Mouse (Mus musculus) intestine, embryonic 14.5 days (tissue): ENCODE results near the gene Trmt10b. TPM values are rescaled to one million over a fixed set of nuclear protein-coding genes. Genes with fewer than 3 reads are reported as not detected.

Source experiments
- ATAC-seq: fragments of 200-750 bp; cut with Nextera tagmentation; replicated peaks from 2 replicates; pipeline ENCODE4 v1.8.0; 2017; ENCODE audit warnings: low read depth, moderate number of reproducible peaks, moderate TSS enrichment, moderate library complexity; ENCODE audit not compliant: low FRiP score, low TSS enrichment
- DNase-seq: peaks from one replicate; pipeline ENCODE4 v3.0.0-alpha.2; 2018; ENCODE audit warnings: low spot score
- H3K27ac ChIP-seq: fragments of 300-500 bp; sonication (generic); 2 replicates; pipeline ENCODE4 v1.5.1; 2014; ENCODE audit warnings: low read depth, mild to moderate bottlenecking, control low read depth
- H3K27me3 ChIP-seq: fragments of 300-500 bp; sonication (generic); replicated peaks from 2 replicates; pipeline ENCODE4 v1.6.1; 2014; ENCODE audit warnings: low read length, control low read depth; ENCODE audit not compliant: control insufficient read depth, insufficient read depth
- H3K36me3 ChIP-seq: fragments of 300-500 bp; sonication (generic); 2 replicates; pipeline ENCODE4 v1.6.1; 2014; ENCODE audit warnings: low read length, control low read depth; ENCODE audit not compliant: control insufficient read depth, insufficient read depth
- H3K4me1 ChIP-seq: fragments of 300-500 bp; sonication (generic); replicated peaks from 2 replicates; pipeline ENCODE4 v1.6.1; 2014; ENCODE audit warnings: low read length, control low read depth, mixed read lengths; ENCODE audit not compliant: control insufficient read depth, insufficient read depth
- H3K4me2 ChIP-seq: fragments of 300-500 bp; sonication (generic); 2 replicates; pipeline ENCODE4 v1.6.1; 2014; ENCODE audit warnings: low read length
- H3K4me3 ChIP-seq: fragments of 300-500 bp; sonication (generic); 2 replicates; pipeline ENCODE4 v1.5.1; 2014; ENCODE audit warnings: low read depth, low read length, control low read depth, mixed read lengths
- H3K9ac ChIP-seq: fragments of 300-500 bp; sonication (generic); 2 replicates; pipeline ENCODE4 v1.6.1; 2014; ENCODE audit warnings: mild to moderate bottlenecking, low read length
- H3K9me3 ChIP-seq: fragments of 300-500 bp; sonication (generic); 2 replicates; pipeline ENCODE4 v1.6.1; 2016; ENCODE audit warnings: low read length, control low read depth; ENCODE audit not compliant: control insufficient read depth
- WGBS: fragments of 180-500 bp; shearing (Covaris S2); extraction: QIAGEN DNeasy Blood & Tissue Kit; methylation state at CpG from one replicate; pipeline ENCODE4 v1.1.7; 2014; 5-methylcytosine and 5-hydroxymethylcytosine counted together
- polyA plus RNA-seq: library from polyadenylated mRNA; unstranded; fragments of >200 nt; fragmentation: Nextera tagmentation; extraction: Ambion mirVana; gene quantifications from 2 replicates; pipeline ENCODE4 v1.2.1, GENCODE M21; 2014

The Trmt10b gene
- polyA plus RNA-seq, 1 experiment from 2014 or later, result 18.8 TPM

DNA sequence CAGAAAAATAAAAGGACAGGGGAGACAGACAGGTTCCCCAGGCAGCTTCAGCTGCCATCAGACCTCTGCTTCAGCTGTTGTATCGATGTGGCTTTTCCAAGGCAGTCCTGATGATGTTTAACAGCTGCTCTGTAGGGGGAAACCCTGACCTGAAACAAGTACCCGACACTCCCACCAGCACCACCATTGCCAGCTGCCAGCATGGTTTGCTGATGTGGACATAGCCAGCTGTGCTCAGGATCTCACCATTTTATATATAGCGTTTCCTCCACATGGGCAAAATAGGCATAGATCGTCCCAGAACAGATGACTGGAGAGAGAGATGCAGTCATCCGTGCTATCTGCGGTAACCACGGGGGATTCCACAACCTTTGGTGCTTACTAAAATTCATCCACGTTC is 21.2 kb upstream of the Trmt10b start:
- Histone ChIP-seq H3K27me3 (no peaks in the 10 kb centered on the region), H3K9me3 (no peaks in the 10 kb centered on the region), H3K4me1 (peaks cover 9% of the 10 kb centered on the region), H3K4me2 (no peak overlapping the region), H3K9ac (no peak overlapping the region), H3K27ac (no peak overlapping the region), H3K4me3 (no peak overlapping the region), H3K36me3 (no peaks in the 10 kb centered on the region)
- WGBS, result 79% methylated on average over 8 of the region's 8 CpGs
- DNase-seq (no peak), ATAC-seq (no peak)

DNA sequence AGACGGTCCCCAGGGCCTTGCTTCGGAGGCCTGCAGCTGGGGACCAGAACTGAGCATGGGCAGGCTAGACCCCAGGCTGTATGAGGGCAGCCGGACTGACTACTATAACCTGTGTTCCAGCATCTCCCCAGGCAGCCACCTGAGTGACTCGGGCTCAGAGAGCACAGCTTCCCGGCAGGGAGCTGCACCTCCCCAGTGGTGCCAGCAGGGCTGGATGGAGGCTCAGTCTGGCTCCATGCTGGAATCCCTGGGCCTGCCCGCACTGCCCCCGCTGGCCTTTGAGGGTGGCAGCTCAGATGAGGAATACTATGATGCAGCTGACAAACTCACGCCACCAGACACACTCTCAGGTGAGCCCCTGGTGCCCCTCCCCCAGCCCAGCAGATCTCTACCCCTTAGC is 17.6 kb upstream of the Trmt10b start:
- H3K27ac ChIP-seq, result no peak overlapping the region
- DNase-seq, result no peak
- no peaks in the 10 kb centered on the region for H3K4me1 ChIP-seq
- no peak for ATAC-seq
- no peaks in the 10 kb centered on the region for H3K36me3 ChIP-seq
- no peak overlapping the region for H3K9ac ChIP-seq
- H3K9me3 ChIP-seq, result no peaks in the 10 kb centered on the region
- 56% methylated on average over 8 of the region's 8 CpGs for WGBS
- no peak overlapping the region for H3K4me2 ChIP-seq
- no peaks in the 10 kb centered on the region for H3K27me3 ChIP-seq
- H3K4me3 ChIP-seq, result no peak overlapping the region

DNA sequence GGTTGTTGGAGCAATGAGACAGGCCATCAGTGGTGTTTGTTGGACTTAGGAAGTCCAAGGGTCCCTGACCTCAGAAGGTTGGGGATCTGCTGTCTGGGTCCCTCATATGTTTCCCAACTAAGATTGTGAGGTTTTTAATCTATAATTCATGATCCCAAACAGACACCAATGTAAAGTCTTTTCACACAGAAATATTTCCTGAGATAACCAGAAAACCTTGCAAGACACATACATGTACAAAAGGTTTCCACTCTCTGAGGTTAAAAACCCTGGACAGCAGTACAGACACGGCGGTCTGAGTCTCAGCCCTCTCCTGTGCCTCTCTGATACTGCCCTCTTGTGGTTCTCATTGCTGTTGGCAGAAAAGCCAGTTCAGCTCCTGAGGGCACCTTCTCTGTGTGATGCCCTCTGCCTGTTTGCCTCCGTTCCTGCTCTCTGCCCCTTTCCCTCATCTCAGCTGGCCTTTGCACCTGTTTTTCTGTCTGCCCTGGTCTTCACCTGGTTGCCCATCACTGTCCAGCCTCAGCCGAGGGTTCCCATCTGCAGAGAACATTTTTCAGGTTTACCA is 16.9 kb upstream of the Trmt10b start:
- peak; percentile 64 for DNase-seq

DNA sequence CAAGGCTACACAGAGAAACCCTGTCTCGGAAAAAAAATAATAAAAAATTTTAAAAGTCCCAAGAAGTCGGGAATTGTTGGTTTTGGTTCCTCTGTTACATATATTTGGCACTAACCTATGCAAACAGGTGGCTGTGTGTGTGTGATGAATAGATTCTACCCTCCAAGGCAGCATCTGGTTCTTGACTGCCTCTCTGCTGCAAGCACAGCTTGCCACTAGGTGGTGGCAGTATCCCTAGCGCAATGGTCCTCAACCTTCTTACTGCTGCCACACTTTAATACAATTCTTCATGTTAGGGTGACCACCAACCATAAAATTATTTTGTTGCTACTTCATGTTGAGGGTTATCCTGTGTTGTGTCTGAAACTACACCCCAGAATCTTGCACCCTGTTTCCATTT is 10.6 kb upstream of the Trmt10b start:
- Histone ChIP-seq H3K27me3 (no peaks in the 10 kb centered on the region), H3K4me1 (no peaks in the 10 kb centered on the region), H3K4me2 (no peak overlapping the region), H3K9ac (no peak overlapping the region), H3K36me3 (no peaks in the 10 kb centered on the region), H3K27ac (no peak overlapping the region), H3K9me3 (no peaks in the 10 kb centered on the region), H3K4me3 (no peak overlapping the region)
- DNase-seq (no peak), ATAC-seq (no peak)
- WGBS, result 58% methylated on average over 3 of the region's 3 CpGs

More for the DNA sequence above, 16.9 kb upstream of the Trmt10b start:
- no peak overlapping the region for H3K27ac ChIP-seq
- no peaks in the 10 kb centered on the region for H3K27me3 ChIP-seq
- H3K4me1 ChIP-seq, result no peaks in the 10 kb centered on the region
- H3K9ac ChIP-seq, result no peak overlapping the region
- 16% methylated on average over 4 of the region's 4 CpGs for WGBS
- H3K4me2 ChIP-seq, result no peak overlapping the region
- no peaks in the 10 kb centered on the region for H3K36me3 ChIP-seq
- no peak overlapping the region for H3K4me3 ChIP-seq
- no peak for ATAC-seq
- no peaks in the 10 kb centered on the region for H3K9me3 ChIP-seq

- H3K4me2 ChIP-seq, result no peak overlapping the region
These were observed 9.0 kb upstream of the Trmt10b start for GRCm38 (mm10) chr4:45287906-45288305.

GRCm38 (mm10) chr4:45305536-45305935 is 8.6 kb downstream of the Trmt10b start:
- no peaks in the 10 kb centered on the region for H3K9me3 ChIP-seq
- H3K27ac ChIP-seq, result no peak overlapping the region
- peaks cover 62% of the 10 kb centered on the region for H3K36me3 ChIP-seq
- no peak overlapping the region for H3K4me2 ChIP-seq
- no peaks in the 10 kb centered on the region for H3K27me3 ChIP-seq
- ATAC-seq (no peak), DNase-seq (no peak)
- no peak overlapping the region for H3K9ac ChIP-seq
- no peak overlapping the region for H3K4me3 ChIP-seq
- H3K4me1 ChIP-seq, result no peaks in the 10 kb centered on the region
- 93% methylated on average over 14 of the region's 14 CpGs for WGBS

More at GRCm38 (mm10) chr4:45287906-45288305, 9.0 kb upstream of the Trmt10b start:
- Histone ChIP-seq H3K9me3 (no peaks in the 10 kb centered on the region), H3K9ac (no peak overlapping the region), H3K27ac (no peak overlapping the region), H3K4me1 (no peaks in the 10 kb centered on the region), H3K36me3 (no peaks in the 10 kb centered on the region), H3K4me3 (no peak overlapping the region), H3K27me3 (no peaks in the 10 kb centered on the region)
- no peak for DNase-seq
- WGBS, result 86% methylated on average over 5 of the region's 5 CpGs
- ATAC-seq, result no peak

DNA sequence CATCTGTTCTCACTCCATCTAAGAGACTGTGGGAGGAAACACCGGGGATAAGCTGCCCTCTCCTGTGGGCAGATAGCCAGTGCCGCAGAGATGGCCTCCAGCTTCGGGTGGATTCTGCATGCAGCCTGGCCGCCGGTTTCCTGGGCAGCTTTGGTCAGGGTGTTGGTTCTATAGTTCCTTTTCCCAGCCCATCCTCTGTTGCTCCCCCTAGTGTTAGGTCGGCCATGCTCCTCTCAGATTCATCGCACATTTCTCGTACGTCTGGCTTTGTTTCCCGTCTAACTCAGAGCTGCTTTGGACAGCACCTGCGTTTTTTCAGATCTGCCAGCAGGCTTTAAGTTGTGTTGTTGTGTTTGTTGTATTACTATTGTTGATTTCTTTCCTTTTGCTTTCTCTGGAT is 11.1 kb downstream of the Trmt10b start:
- no peak for DNase-seq
- no peak for ATAC-seq

DNA sequence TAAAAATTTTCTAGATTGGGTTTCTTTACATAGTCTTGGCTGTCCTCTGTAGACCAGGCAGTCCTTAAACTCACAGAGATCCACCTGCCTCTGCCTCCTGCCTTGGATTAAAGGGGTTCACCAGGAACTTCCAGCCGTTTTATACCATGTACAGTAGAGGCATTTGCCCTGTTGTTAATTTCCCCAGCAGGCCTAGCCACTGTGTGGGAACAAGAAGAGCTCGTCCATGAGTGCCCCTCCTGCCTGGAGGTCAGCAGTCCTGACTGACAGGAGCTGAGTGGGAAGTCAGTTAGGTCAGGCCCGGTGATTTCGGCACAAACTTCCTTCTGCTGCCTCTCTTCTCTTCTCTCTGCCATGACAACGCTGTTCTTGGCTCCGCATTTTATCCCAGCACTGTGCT is 11.7 kb downstream of the Trmt10b start:
- Histone ChIP-seq H3K27me3 (no peaks in the 10 kb centered on the region), H3K9me3 (no peaks in the 10 kb centered on the region), H3K36me3 (peaks cover 45% of the 10 kb centered on the region), H3K4me3 (no peak overlapping the region), H3K4me2 (no peak overlapping the region), H3K9ac (no peak overlapping the region), H3K4me1 (no peaks in the 10 kb centered on the region), H3K27ac (no peak overlapping the region)
- ATAC-seq (no peak), DNase-seq (no peak)
- 87% methylated on average over 6 of the region's 6 CpGs for WGBS

More for the DNA sequence above, 11.1 kb downstream of the Trmt10b start:
- H3K27ac ChIP-seq, result no peak overlapping the region
- H3K4me2 ChIP-seq, result no peak overlapping the region
- H3K9me3 ChIP-seq, result no peaks in the 10 kb centered on the region
- H3K4me1 ChIP-seq, result no peaks in the 10 kb centered on the region
- H3K9ac ChIP-seq, result no peak overlapping the region
- no peak overlapping the region for H3K4me3 ChIP-seq
- no peaks in the 10 kb centered on the region for H3K27me3 ChIP-seq
- WGBS, result 44% methylated on average over 11 of the region's 11 CpGs
- H3K36me3 ChIP-seq, result peaks cover 46% of the 10 kb centered on the region

DNA sequence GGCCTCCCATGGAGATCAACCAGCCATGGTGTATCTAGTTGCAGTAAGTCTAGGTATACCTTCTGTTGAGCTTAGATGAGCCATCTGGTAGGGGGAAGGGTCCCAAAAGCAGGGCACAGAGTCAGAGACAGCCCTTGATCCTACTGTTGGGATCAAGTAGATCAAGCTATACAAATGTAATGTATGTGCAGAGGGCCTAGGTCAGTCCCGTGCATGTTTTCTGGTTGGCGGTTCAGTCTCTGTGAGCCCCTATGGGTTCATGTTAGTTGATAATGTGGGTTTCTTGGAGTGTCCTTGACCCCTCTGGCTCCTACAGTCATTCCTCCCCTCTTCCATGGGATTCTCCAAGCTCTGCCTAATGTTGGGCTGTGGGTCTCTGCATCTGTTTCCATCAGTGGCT is 14.1 kb downstream of the Trmt10b start:
- no peaks in the 10 kb centered on the region for H3K4me1 ChIP-seq
- no peaks in the 10 kb centered on the region for H3K27me3 ChIP-seq
- no peak overlapping the region for H3K4me3 ChIP-seq
- ATAC-seq, result no peak
- H3K36me3 ChIP-seq, result peaks cover 54% of the 10 kb centered on the region
- H3K4me2 ChIP-seq, result no peak overlapping the region
- no peak for DNase-seq
- H3K27ac ChIP-seq, result no peak overlapping the region
- no peaks in the 10 kb centered on the region for H3K9me3 ChIP-seq
- no peak overlapping the region for H3K9ac ChIP-seq
- WGBS, result 88% methylated on average over 2 of the region's 2 CpGs
